Mouse (Mus musculus): ENCODE measurements around the gene Luc7l2. TPM values are rescaled to one million over a fixed set of nuclear protein-coding genes. Genes with fewer than 3 reads are reported as not detected.
A peak's percentile ranks its signal among the peaks of the same experiment; 100 is the strongest.
"Not testable (repeated sequence)": the region's sequence is repeated elsewhere in the genome, so short reads cannot be mapped to it uniquely, and the experiment has no call there.

Luc7l2 gene
- polyA plus RNA-seq, 1 experiment from 2014 or later, result 19.2 TPM

- no peaks in the 10 kb centered on the region for H3K27me3 ChIP-seq (ENCODE audit: control insufficient read depth, insufficient read depth, low read length)
- H3K36me3 ChIP-seq (ENCODE audit: control insufficient read depth, insufficient read depth, low read length), result no peaks in the 10 kb centered on the region
- no peak for TF ChIP-seq CTCF (IDR thresholded peaks at IDR 0.05; ENCODE audit: low read depth)
- ATAC-seq (ENCODE audit: low FRiP score, low TSS enrichment), result no peak
- H3K9ac ChIP-seq (ENCODE audit: low read length), result no peak overlapping the region
- H3K4me3 ChIP-seq (ENCODE audit: low read depth, low read length), result 0 out of 2 replicates have a peak overlapping the region, but pooled peaks have one; percentile 65
- no peaks in the 10 kb centered on the region for H3K4me1 ChIP-seq (replicated peaks; ENCODE audit: control insufficient read depth, insufficient read depth)
- peak overlapping the region; percentile 55 for H3K4me2 ChIP-seq (replicated peaks; ENCODE audit: low read depth)
- H3K27ac ChIP-seq (replicated peaks), result no peak overlapping the region
- H3K9me3 ChIP-seq (ENCODE audit: control insufficient read depth, low read length), result no peaks in the 10 kb centered on the region
- 71% methylated on average over 1 of the region's 1 CpGs for WGBS
- DNase-seq (ENCODE audit: low spot score), result no peak
Measured at GRCm38 (mm10) chr6:38535788-38536187, 15.3 kb upstream of the Luc7l2 start.

GRCm38 (mm10) chr6:38544141-38544540 is 7.0 kb upstream of the Luc7l2 start:
- DNase-seq (ENCODE audit: low spot score); H3K27ac ChIP-seq (replicated peaks); H3K9me3 ChIP-seq (ENCODE audit: control insufficient read depth, low read length); H3K9ac ChIP-seq (ENCODE audit: low read length); H3K4me2 ChIP-seq (replicated peaks; ENCODE audit: low read depth); H3K36me3 ChIP-seq (ENCODE audit: control insufficient read depth, insufficient read depth, low read length); H3K4me1 ChIP-seq (replicated peaks; ENCODE audit: control insufficient read depth, insufficient read depth); ATAC-seq (ENCODE audit: low FRiP score, low TSS enrichment); H3K4me3 ChIP-seq (ENCODE audit: low read depth, low read length); H3K27me3 ChIP-seq (ENCODE audit: control insufficient read depth, insufficient read depth, low read length): not testable (repeated sequence)
- 84% methylated on average over 4 of the region's 5 CpGs for WGBS

GRCm38 (mm10) chr6:38547005-38547404 is 4.1 kb upstream of the Luc7l2 start:
- DNase-seq (ENCODE audit: low spot score); H3K4me2 ChIP-seq (replicated peaks; ENCODE audit: low read depth); H3K9ac ChIP-seq (ENCODE audit: low read length); H3K27ac ChIP-seq (replicated peaks); H3K4me3 ChIP-seq (ENCODE audit: low read depth, low read length); ATAC-seq (ENCODE audit: low FRiP score, low TSS enrichment); H3K4me1 ChIP-seq (replicated peaks; ENCODE audit: control insufficient read depth, insufficient read depth); H3K9me3 ChIP-seq (ENCODE audit: control insufficient read depth, low read length); H3K27me3 ChIP-seq (ENCODE audit: control insufficient read depth, insufficient read depth, low read length); H3K36me3 ChIP-seq (ENCODE audit: control insufficient read depth, insufficient read depth, low read length): not testable (repeated sequence)
- WGBS, result 94% methylated on average over 2 of the region's 2 CpGs

- ATAC-seq (ENCODE audit: low FRiP score, low TSS enrichment) (no peak), DNase-seq (ENCODE audit: low spot score) (no peak)
- H3K27me3 ChIP-seq (ENCODE audit: control insufficient read depth, insufficient read depth, low read length), result no peaks in the 10 kb centered on the region
- no peak overlapping the region for H3K4me3 ChIP-seq (ENCODE audit: low read depth, low read length)
- no peaks in the 10 kb centered on the region for H3K9me3 ChIP-seq (ENCODE audit: control insufficient read depth, low read length)
- no peak overlapping the region for H3K4me2 ChIP-seq (replicated peaks; ENCODE audit: low read depth)
- no peaks in the 10 kb centered on the region for H3K4me1 ChIP-seq (replicated peaks; ENCODE audit: control insufficient read depth, insufficient read depth)
- no peaks in the 10 kb centered on the region for H3K36me3 ChIP-seq (ENCODE audit: control insufficient read depth, insufficient read depth, low read length)
- TF ChIP-seq EP300 (optimal IDR thresholded peaks at IDR 0.05) (no peak), CTCF (IDR thresholded peaks at IDR 0.05; ENCODE audit: low read depth) (no peak)
- H3K9ac ChIP-seq (ENCODE audit: low read length), result no peak overlapping the region
- WGBS, result 82% methylated on average over 1 of the region's 1 CpGs
- no peak overlapping the region for H3K27ac ChIP-seq (replicated peaks)
Measured at GRCm38 (mm10) chr6:38547707-38548106, 3.4 kb upstream of the Luc7l2 start.

GRCm38 (mm10) chr6:38548595-38548994 is 2.5 kb upstream of the Luc7l2 start:
- not testable (repeated sequence) for DNase-seq (ENCODE audit: low spot score); H3K9ac ChIP-seq (ENCODE audit: low read length); ATAC-seq (ENCODE audit: low FRiP score, low TSS enrichment); H3K4me2 ChIP-seq (replicated peaks; ENCODE audit: low read depth); H3K4me3 ChIP-seq (ENCODE audit: low read depth, low read length); H3K36me3 ChIP-seq (ENCODE audit: control insufficient read depth, insufficient read depth, low read length); H3K27me3 ChIP-seq (ENCODE audit: control insufficient read depth, insufficient read depth, low read length); H3K27ac ChIP-seq (replicated peaks); H3K4me1 ChIP-seq (replicated peaks; ENCODE audit: control insufficient read depth, insufficient read depth); H3K9me3 ChIP-seq (ENCODE audit: control insufficient read depth, low read length)
- 91% methylated on average over 7 of the region's 7 CpGs for WGBS

GRCm38 (mm10) chr6:38549840-38550239 is 1.3 kb upstream of the Luc7l2 start:
- not testable (repeated sequence) for ATAC-seq (ENCODE audit: low FRiP score, low TSS enrichment); H3K9me3 ChIP-seq (ENCODE audit: control insufficient read depth, low read length); H3K4me1 ChIP-seq (replicated peaks; ENCODE audit: control insufficient read depth, insufficient read depth); H3K36me3 ChIP-seq (ENCODE audit: control insufficient read depth, insufficient read depth, low read length); H3K27me3 ChIP-seq (ENCODE audit: control insufficient read depth, insufficient read depth, low read length); DNase-seq (ENCODE audit: low spot score); H3K4me3 ChIP-seq (ENCODE audit: low read depth, low read length); H3K9ac ChIP-seq (ENCODE audit: low read length)
- peak overlapping the region; percentile 100; the same call in 1 of the 2 replicates for H3K27ac ChIP-seq (replicated peaks)
- peak overlapping the region; percentile 62; the same call in 1 of the 2 replicates for H3K4me2 ChIP-seq (replicated peaks; ENCODE audit: low read depth)
- WGBS, result 78% methylated on average over 6 of the region's 6 CpGs
